Mouse (Mus musculus) left cerebral cortex, postnatal 25 days (tissue): ENCODE results near the gene Olfr202. TPM values are rescaled to one million over a fixed set of nuclear protein-coding genes. Genes with fewer than 3 reads are reported as not detected.
"Not testable (repeated sequence)": the region's sequence is repeated elsewhere in the genome, so short reads cannot be mapped to it uniquely, and the experiment has no call there.

Experiments used
- DNase-seq, 2 experiments: peaks; one replicate each; pipeline ENCODE4 v3.0.0; 2022; ENCODE audit warnings: low spot score in 2 of 2, mixed read lengths in 1 of 2
- intact Hi-C: fragments of 180-260 bp; cut with DNase I; formaldehyde crosslinking; loops from one replicate; pipeline ENCODE4 v1.15.1; 2025
- total RNA-seq, 2 experiments: library from RNA; stranded (reverse); gene quantifications; 2 replicates each; pipeline ENCODE4 v1.2.3; 2021

Olfr202 gene
- total RNA-seq = not detected

- intact Hi-C loops = no loop called here
- no peak for DNase-seq
These were observed at the start of gene Olfr202 for GRCm38 (mm10) chr16:59286693-59287092. TSS of gene Olfr202 (minus strand) at chr16:59286793.

- intact Hi-C loops = no loop called here
- DNase-seq = no peak
These were observed 44.4 kb upstream of the Olfr202 start, which contains the start of gene Olfr205 for GRCm38 (mm10) chr16:59331038-59331437. TSS of gene Olfr205 (minus strand) at chr16:59331138.

- DNase-seq, intact Hi-C loops: not testable (repeated sequence)
These were observed 36.7 kb upstream of the Olfr202 start for GRCm38 (mm10) chr16:59323262-59323661.

GRCm38 (mm10) chr16:59318148-59318547, 31.6 kb upstream of the Olfr202 start, which contains the start of gene Olfr204:
TSS of gene Olfr204 (minus strand) at chr16:59318248.
- intact Hi-C loops = no loop called here
- no peak for DNase-seq

- intact Hi-C loops = no loop called here
- no peak for DNase-seq
These were observed 12.0 kb upstream of the Olfr202 start, which contains the start of gene Olfr203 for GRCm38 (mm10) chr16:59298581-59298980. TSS of gene Olfr203 (plus strand) at chr16:59298881.

GRCm38 (mm10) chr16:59287576-59287975, 983 bp upstream of the Olfr202 start:
- intact Hi-C loops, DNase-seq: not testable (repeated sequence)

GRCm38 (mm10) chr16:59283476-59283875, 3.1 kb downstream of the Olfr202 start:
- intact Hi-C loops = no loop called here

GRCm38 (mm10) chr16:59280542-59280941, 6.1 kb downstream of the Olfr202 start:
- intact Hi-C loops = no loop called here
- no peak for DNase-seq

More at GRCm38 (mm10) chr16:59283476-59283875, 3.1 kb downstream of the Olfr202 start:
- no peak for DNase-seq

GRCm38 (mm10) chr16:59272532-59272931, 14.1 kb downstream of the Olfr202 start, which contains the start of gene Olfr201:
TSS of gene Olfr201 (minus strand) at chr16:59272632.
- intact Hi-C loops, DNase-seq: not testable (repeated sequence)

- intact Hi-C loops, DNase-seq: not testable (repeated sequence)
These were observed 17.5 kb downstream of the Olfr202 start for GRCm38 (mm10) chr16:59269097-59269496.

- no peak for DNase-seq
- intact Hi-C loops = no loop called here
These were observed 36.9 kb downstream of the Olfr202 start for GRCm38 (mm10) chr16:59249684-59250083.

Other genes with a start within 250 kb of the Olfr202 start
- gene Olfr187, start 247.0 kb downstream of the Olfr202 start, total RNA-seq = not detected
- gene Olfr190, start 208.8 kb downstream of the Olfr202 start, total RNA-seq = not detected
- gene Olfr191, start 197.0 kb downstream of the Olfr202 start, total RNA-seq = not detected
- not detected for gene Olfr193, start 174.9 kb downstream of the Olfr202 start, total RNA-seq
- gene Olfr194, start 165.7 kb downstream of the Olfr202 start, total RNA-seq = not detected
- gene Olfr195, start 139.7 kb downstream of the Olfr202 start, total RNA-seq = not detected
- not detected for gene Olfr196, start 116.3 kb downstream of the Olfr202 start, total RNA-seq
- not detected for gene Olfr198, start 83.3 kb downstream of the Olfr202 start, total RNA-seq
- gene Olfr199, start 67.0 kb downstream of the Olfr202 start, total RNA-seq = not detected
- gene Olfr201, start 14.2 kb downstream of the Olfr202 start, total RNA-seq = not detected
- not detected for gene Olfr203, start 12.1 kb upstream of the Olfr202 start, total RNA-seq
- gene Olfr204, start 31.5 kb upstream of the Olfr202 start, total RNA-seq = not detected
- not detected for gene Olfr205, start 44.3 kb upstream of the Olfr202 start, total RNA-seq
- not detected for gene Olfr206, start 62.5 kb upstream of the Olfr202 start, total RNA-seq
- gene Olfr209, start 77.2 kb upstream of the Olfr202 start, total RNA-seq = not detected
- gene Gabrr3, start 120.5 kb upstream of the Olfr202 start, total RNA-seq = under 1 TPM; 0.07 to 0.09 TPM
- gene Riox2, start 185.0 kb upstream of the Olfr202 start, total RNA-seq = 10 to 100 TPM; 12.7 to 13.2 TPM